Comparison of ENCODE assay signal across 9 mouse cellular contexts in genomic region chr1:119492097-119492496, GRCm38 (mm10). TPM values are rescaled to one million over a fixed set of nuclear protein-coding genes. Genes with fewer than 3 reads are reported as not detected.
DNase-seq lines count a peak whose midpoint lies in the region; ATAC-seq and TF ChIP-seq lines count a peak whose summit lies in the region.
"Had no signal": no experiment of that assay in that cellular context is flagged by ENCODE, and none has a peak within 500 bp of the region (broad histone marks: within the 10 kb centered on the region; RNA-seq: fewer than 3 reads in every experiment).

No protein-coding gene starts in this region.

- no peak for TF ChIP-seq CTCF in lung, embryonic 14.5 days (IDR thresholded peaks at IDR 0.05; ENCODE audit: low read depth)

- H3K9ac ChIP-seq in lung, embryonic 14.5 days: peak overlapping the region; percentile 1; the same call in 1 of the 2 replicates
- H3K9ac ChIP-seq in midbrain, embryonic 11.5 days (ENCODE audit: low read length): no peak overlapping the region
- H3K9ac ChIP-seq: neural tube, embryonic 12.5 days had no signal

- H3K4me1 ChIP-seq in lung, embryonic 14.5 days (ENCODE audit: insufficient read depth): peaks cover 27% of the 10 kb centered on the region
- no peaks in the 10 kb centered on the region for H3K4me1 ChIP-seq in midbrain, embryonic 11.5 days (ENCODE audit: control insufficient read depth, insufficient read depth, low read length)

- 0 out of 2 replicates have a peak, but pooled peaks cover 9% of the 10 kb centered on the region for H3K36me3 ChIP-seq in lung, embryonic 14.5 days (ENCODE audit: insufficient read depth)
- no peaks in the 10 kb centered on the region for H3K36me3 ChIP-seq in splenic B cell, adult 2 months (ENCODE audit: control insufficient read depth, insufficient read depth, low read length, poor library complexity, severe bottlenecking)
- H3K36me3 ChIP-seq in midbrain, embryonic 11.5 days (ENCODE audit: control insufficient read depth, insufficient read depth, low read length): no peaks in the 10 kb centered on the region
- H3K36me3 ChIP-seq: neural tube, embryonic 12.5 days had no signal

- 14% methylated on average over 11 of the region's 11 CpGs for WGBS in lung, embryonic 14.5 days
- WGBS in midbrain, embryonic 11.5 days: 63% methylated on average over 11 of the region's 11 CpGs

- peak overlapping the region; percentile 42 for H3K4me2 ChIP-seq in lung, embryonic 14.5 days
- H3K4me2 ChIP-seq in midbrain, embryonic 11.5 days: no peak overlapping the region
- H3K4me2 ChIP-seq: neural tube, embryonic 12.5 days had no signal

- peak overlapping the region; percentile 80 for H3K27ac ChIP-seq in lung, embryonic 14.5 days (ENCODE audit: low read depth)
- no peak overlapping the region for H3K27ac ChIP-seq in midbrain, embryonic 11.5 days (ENCODE audit: low read depth, low read length)
- H3K27ac ChIP-seq: neural tube, embryonic 12.5 days had no signal

- ATAC-seq in lung, embryonic 14.5 days (ENCODE audit: insufficient read depth): peak; percentile 75
- no peak for ATAC-seq in midbrain, embryonic 11.5 days (ENCODE audit: low FRiP score)

- DNase-seq in 416B (ENCODE audit: low read depth): peak; percentile 89
- peak; percentile 82 for DNase-seq in MN1 (ENCODE audit: low spot score)
- DNase-seq in gastrocnemius, postnatal 25 days: peak; percentile 64
- DNase-seq in kidney, adult 18-20 months: peak; percentile 89
- DNase-seq in lung, embryonic 14.5 days: peak; percentile 81
- peak; percentile 47 for DNase-seq in splenic B cell, adult 2 months (ENCODE audit: low read depth, low spot score)
- DNase-seq in embryo, embryonic 10.5 days (ENCODE audit: low spot score): no peak
- DNase-seq in midbrain, embryonic 11.5 days (ENCODE audit: low spot score, missing footprints): no peak

- H3K9me3 ChIP-seq in lung, embryonic 14.5 days (ENCODE audit: low read depth, low read length): no peaks in the 10 kb centered on the region
- H3K9me3 ChIP-seq in midbrain, embryonic 11.5 days (ENCODE audit: control insufficient read depth, low read length): no peaks in the 10 kb centered on the region
- H3K9me3 ChIP-seq: neural tube, embryonic 12.5 days had no signal

- no peaks in the 10 kb centered on the region for H3K27me3 ChIP-seq in lung, embryonic 14.5 days (ENCODE audit: insufficient read depth, low read length)
- H3K27me3 ChIP-seq in splenic B cell, adult 2 months (ENCODE audit: control insufficient read depth, insufficient read depth, low read length, poor library complexity, severe bottlenecking): no peaks in the 10 kb centered on the region
- no peaks in the 10 kb centered on the region; the same call in 1 of the 2 replicates for H3K27me3 ChIP-seq in midbrain, embryonic 11.5 days (ENCODE audit: control insufficient read depth, insufficient read depth, low read length)
- H3K27me3 ChIP-seq: neural tube, embryonic 12.5 days had no signal

- no peak overlapping the region for H3K4me3 ChIP-seq in lung, embryonic 14.5 days (ENCODE audit: low read depth, low read length)
- no peak overlapping the region for H3K4me3 ChIP-seq in midbrain, embryonic 11.5 days (ENCODE audit: low read depth, low read length)
- H3K4me3 ChIP-seq: neural tube, embryonic 12.5 days had no signal

RNA-seq across cellular contexts. Expression of gene Ralb, which starts 12.5 kb away (rescaled TPM):
- total RNA-seq in gastrocnemius, postnatal 25 days (2021): 10 to 100 TPM in 1 of 2 experiments, 1 to 10 TPM in 1; 7.7 to 10.4 TPM
- 219 and 221 TPM in 2 replicates for polyA plus RNA-seq in lung, embryonic 14.5 days (2014; fragmentation: Nextera tagmentation; extraction: Ambion mirVana)
- 73.7 and 75.2 TPM in 2 replicates for polyA plus RNA-seq in midbrain, embryonic 11.5 days (2014; fragmentation: Nextera tagmentation; extraction: Ambion mirVana)

RNA-seq across cellular contexts. Expression of gene Tmem185b, which starts 33.9 kb away (rescaled TPM):
- 1 to 10 TPM; 3.7 to 4.3 TPM for total RNA-seq in gastrocnemius, postnatal 25 days (2021)
- 32.4 and 33.2 TPM in 2 replicates for polyA plus RNA-seq in lung, embryonic 14.5 days (2014; fragmentation: Nextera tagmentation; extraction: Ambion mirVana)
- polyA plus RNA-seq in midbrain, embryonic 11.5 days (2014; fragmentation: Nextera tagmentation; extraction: Ambion mirVana): 22.2 and 23.6 TPM in 2 replicates

Comparison
In these comparisons a context has a peak if more than half of its experiments do, and no peak if none do; other contexts are left out.
1. DNase-seq: peak in 416B (single experiment), MN1 (single experiment), gastrocnemius, postnatal 25 days (single experiment), kidney, adult 18-20 months (single experiment), lung, embryonic 14.5 days (single experiment) and splenic B cell, adult 2 months (single experiment); none in embryo, embryonic 10.5 days (single experiment) and midbrain, embryonic 11.5 days (single experiment).